Mouse (Mus musculus) stomach, postnatal 0 days (tissue): ENCODE measurements at regions not wholly inside any gene's neighbourhood (a gene's known extent, or its start where the extent isn't known, plus 50 kb on each side); places are given as distances from the start of the nearest gene placed in this dataset.
"Not testable (repeated sequence)": the region's sequence is repeated elsewhere in the genome, so short reads cannot be mapped to it uniquely, and the experiment has no call there.

Source experiments
- CTCF ChIP-seq: IDR thresholded peaks from 2 replicates; pipeline ENCODE4 v1.5.1; 2016; ENCODE audit warnings: antibody characterized with exemption, low read depth, mild to moderate bottlenecking, moderate library complexity
- EP300 ChIP-seq: optimal IDR thresholded peaks from 2 replicates; pipeline ENCODE3; 2016; ENCODE audit warnings: antibody characterized with exemption

DNA sequence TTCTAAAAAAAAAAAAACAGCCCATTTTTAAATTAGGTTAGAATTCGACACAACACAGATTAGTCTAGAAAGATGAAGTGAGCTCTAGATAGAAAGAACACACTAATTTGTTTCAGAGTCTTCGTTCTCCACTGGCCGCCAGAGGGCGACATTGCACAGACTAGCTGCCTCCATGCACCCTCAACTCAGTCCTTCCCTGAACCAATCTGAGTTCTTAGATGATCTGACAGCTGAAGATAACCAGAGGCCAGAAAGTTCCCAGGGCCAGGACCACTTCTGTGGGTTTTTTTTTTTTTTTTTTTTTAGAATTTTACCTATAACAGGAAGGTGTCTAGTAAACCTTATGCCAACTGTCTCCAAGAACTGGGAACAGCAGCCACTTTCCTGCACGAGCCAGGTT, 605.8 kb upstream of the Olfr1507 start:
- TF ChIP-seq CTCF: peak; percentile 54
- TF ChIP-seq EP300: not testable (repeated sequence)
